Mouse (Mus musculus) brain, embryonic 14.5 days (tissue): ENCODE results near the gene Rpl23.

Experiments used
- CTCF ChIP-seq: fragments of 200-500 bp; IDR thresholded peaks from 2 replicates; pipeline ENCODE4 v1.5.1; 2012; ENCODE audit warnings: inconsistent platforms, mild to moderate bottlenecking, moderate library complexity, borderline replicate concordance; ENCODE audit not compliant: insufficient read depth, insufficient read length; ENCODE audit errors: extremely low read depth
- POLR2A ChIP-seq: fragments of 200-500 bp; IDR thresholded peaks from 2 replicates; pipeline ENCODE4 v1.6.1; 2012; ENCODE audit warnings: mild to moderate bottlenecking, inconsistent platforms, borderline replicate concordance; ENCODE audit not compliant: poor library complexity, insufficient read depth, insufficient read length, severe bottlenecking; ENCODE audit errors: extremely low read depth

GRCm38 (mm10) chr11:97748496-97748895, 33.7 kb downstream of the Rpl23 start:
- no peak for TF ChIP-seq CTCF
- no peak for TF ChIP-seq POLR2A
